Mouse (Mus musculus) skeletal muscle tissue, adult 2 months (tissue): ENCODE data around the gene Timm29.
"Not testable (repeated sequence)": the region's sequence is repeated elsewhere in the genome, so short reads cannot be mapped to it uniquely, and the experiment has no call there.

Experiments used
- DNase-seq: peaks from one replicate; pipeline ENCODE4 v3.0.0-alpha.2; 2012; ENCODE audit warnings: low read depth, low spot score

The Timm29 gene

GRCm38 (mm10) chr9:21578226-21578625 is 14.3 kb upstream of the Timm29 start:
- no peak for DNase-seq

GRCm38 (mm10) chr9:21585401-21585800 is 7.1 kb upstream of the Timm29 start:
- DNase-seq: no peak

- DNase-seq: no peak
Measured at GRCm38 (mm10) chr9:21587678-21588349, 4.7 kb upstream of the Timm29 start.

GRCm38 (mm10) chr9:21588350-21588749 is 4.2 kb upstream of the Timm29 start:
- DNase-seq: no peak

GRCm38 (mm10) chr9:21589538-21589937 is 3.0 kb upstream of the Timm29 start:
- DNase-seq: no peak

GRCm38 (mm10) chr9:21591127-21591830 is 1.2 kb upstream of the Timm29 start:
- DNase-seq: no peak

GRCm38 (mm10) chr9:21591831-21592702 is 455 bp upstream of the Timm29 start:
- DNase-seq: no peak

- no peak for DNase-seq
Measured at GRCm38 (mm10) chr9:21593122-21593721, 700 bp downstream of the Timm29 start.

GRCm38 (mm10) chr9:21594350-21594749 is 1.8 kb downstream of the Timm29 start:
- DNase-seq: not testable (repeated sequence)

GRCm38 (mm10) chr9:21594838-21595237 is 2.3 kb downstream of the Timm29 start:
- DNase-seq: no peak

GRCm38 (mm10) chr9:21598198-21598597 is 5.7 kb downstream of the Timm29 start:
- no peak for DNase-seq

GRCm38 (mm10) chr9:21600186-21600585 is 7.7 kb downstream of the Timm29 start:
- no peak for DNase-seq

- no peak for DNase-seq
Measured at GRCm38 (mm10) chr9:21601073-21601472, 8.6 kb downstream of the Timm29 start.

GRCm38 (mm10) chr9:21601722-21602399 is 9.3 kb downstream of the Timm29 start:
- DNase-seq: peak; percentile 71

GRCm38 (mm10) chr9:21604119-21604518 is 11.6 kb downstream of the Timm29 start:
- no peak for DNase-seq

GRCm38 (mm10) chr9:21605865-21606264 is 13.3 kb downstream of the Timm29 start:
- no peak for DNase-seq

- DNase-seq: no peak
Measured at GRCm38 (mm10) chr9:21606648-21607047, 14.1 kb downstream of the Timm29 start.

- no peak for DNase-seq
Measured at GRCm38 (mm10) chr9:21609861-21610260, 17.3 kb downstream of the Timm29 start.

GRCm38 (mm10) chr9:21614864-21615616 is 22.5 kb downstream of the Timm29 start:
- DNase-seq: no peak

GRCm38 (mm10) chr9:21615617-21616231 is 23.2 kb downstream of the Timm29 start, which contains the start of gene Smarca4:
Gene Smarca4 (plus strand): TSS chr9:21616169.
- DNase-seq: peak; percentile 99
